Mouse (Mus musculus): ENCODE data around the gene Tbc1d30. TPM values are rescaled to one million over a fixed set of nuclear protein-coding genes. Genes with fewer than 3 reads are reported as not detected.

The Tbc1d30 gene
- polyA plus RNA-seq, 1 experiment, result 1.3 TPM

DNA sequence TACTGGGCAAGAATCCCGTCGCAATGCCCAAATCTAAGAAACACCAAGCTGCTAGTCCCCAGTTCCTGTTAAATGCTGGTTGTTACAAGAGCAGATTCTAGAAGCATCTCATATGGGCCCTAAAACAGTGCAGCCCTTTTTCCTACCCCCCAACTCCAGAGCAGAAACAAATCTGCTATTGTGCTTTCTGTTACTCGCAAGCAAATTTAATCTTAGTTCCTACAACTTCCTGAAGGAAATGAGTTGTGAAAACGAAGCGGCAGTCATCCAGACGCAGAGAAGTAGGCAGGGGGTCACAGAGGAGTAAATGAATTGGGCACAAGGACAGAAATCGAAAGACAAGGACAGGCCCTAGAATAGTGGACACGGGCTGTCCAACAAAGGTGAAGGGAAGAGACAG lies 99.9 kb downstream of the Tbc1d30 start:
- TF ChIP-seq POLR2A (IDR thresholded peaks at IDR 0.05; ENCODE audit: control insufficient read depth, low read depth, low read length), result no peak
- TF ChIP-seq CTCF (IDR thresholded peaks at IDR 0.05; ENCODE audit: control insufficient read depth, insufficient read depth, insufficient replicate concordance, low read depth, low read length), result no peak
- peaks cover 3% of the 10 kb centered on the region for H3K27me3 ChIP-seq (ENCODE audit: control insufficient read depth, insufficient read depth, low read length)
- H3K27ac ChIP-seq (ENCODE audit: control insufficient read depth, insufficient read depth, low read depth, low read length), result peak overlapping the region; percentile 83
- peaks cover 20% of the 10 kb centered on the region for H3K4me1 ChIP-seq (ENCODE audit: control insufficient read depth, insufficient read depth, low read length)
- peak overlapping the region; percentile 82 for H3K4me3 ChIP-seq (ENCODE audit: control insufficient read depth, low read depth, low read length)
- no peaks in the 10 kb centered on the region for H3K36me3 ChIP-seq (ENCODE audit: control insufficient read depth, insufficient read depth, low read length)

DNA sequence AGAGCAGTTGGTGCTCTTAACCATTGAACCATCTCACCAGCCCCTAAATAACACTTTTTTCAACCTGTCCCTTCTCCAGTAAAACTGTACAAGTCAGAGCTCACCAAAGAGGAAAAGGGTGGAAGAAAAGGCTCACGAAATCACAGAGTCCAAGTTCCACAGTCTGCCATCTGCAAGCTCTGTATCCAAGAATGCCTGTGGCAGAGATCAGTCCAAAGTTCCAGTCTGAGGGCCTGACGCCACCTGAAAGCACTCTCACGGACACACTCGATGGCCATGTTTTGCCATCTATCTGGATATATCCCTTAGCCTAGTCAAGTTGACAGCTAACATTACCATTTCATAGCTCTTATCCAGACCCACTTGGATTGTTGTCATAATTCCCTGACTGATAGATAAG lies 101.3 kb downstream of the Tbc1d30 start:
- H3K27ac ChIP-seq (ENCODE audit: control insufficient read depth, insufficient read depth, low read depth, low read length), result no peak overlapping the region
- H3K27me3 ChIP-seq (ENCODE audit: control insufficient read depth, insufficient read depth, low read length), result peaks cover 3% of the 10 kb centered on the region
- no peak overlapping the region for H3K4me3 ChIP-seq (ENCODE audit: control insufficient read depth, low read depth, low read length)
- H3K4me1 ChIP-seq (ENCODE audit: control insufficient read depth, insufficient read depth, low read length), result peaks cover 20% of the 10 kb centered on the region
- no peak for TF ChIP-seq CTCF (IDR thresholded peaks at IDR 0.05; ENCODE audit: control insufficient read depth, insufficient read depth, insufficient replicate concordance, low read depth, low read length)
- TF ChIP-seq POLR2A (IDR thresholded peaks at IDR 0.05; ENCODE audit: control insufficient read depth, low read depth, low read length), result no peak
- no peaks in the 10 kb centered on the region for H3K36me3 ChIP-seq (ENCODE audit: control insufficient read depth, insufficient read depth, low read length)

DNA sequence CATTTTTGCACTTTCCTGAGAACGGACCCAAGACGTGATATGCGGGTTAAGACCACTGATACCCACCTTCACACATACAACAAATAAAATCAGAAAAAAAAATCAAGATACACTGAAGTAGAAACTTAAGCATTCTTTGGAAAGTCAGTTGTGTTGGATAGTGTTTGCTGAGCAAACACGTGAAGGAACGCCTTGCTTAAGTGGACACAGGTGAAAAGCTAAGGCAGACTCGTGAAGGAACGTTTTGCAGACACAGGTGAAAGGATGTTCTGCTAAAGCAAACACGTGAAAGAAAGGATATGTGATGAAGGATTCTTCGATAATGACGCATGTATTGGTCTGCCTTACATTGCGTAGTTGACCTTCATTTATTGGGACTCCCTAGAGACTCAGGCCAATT lies 103.5 kb downstream of the Tbc1d30 start:
- H3K27ac ChIP-seq (ENCODE audit: control insufficient read depth, insufficient read depth, low read depth, low read length), result no peak overlapping the region
- H3K36me3 ChIP-seq (ENCODE audit: control insufficient read depth, insufficient read depth, low read length), result no peaks in the 10 kb centered on the region
- H3K27me3 ChIP-seq (ENCODE audit: control insufficient read depth, insufficient read depth, low read length), result peaks cover 3% of the 10 kb centered on the region
- no peak overlapping the region for H3K4me3 ChIP-seq (ENCODE audit: control insufficient read depth, low read depth, low read length)
- TF ChIP-seq CTCF (IDR thresholded peaks at IDR 0.05; ENCODE audit: control insufficient read depth, insufficient read depth, insufficient replicate concordance, low read depth, low read length) (no peak), POLR2A (IDR thresholded peaks at IDR 0.05; ENCODE audit: control insufficient read depth, low read depth, low read length) (no peak)
- peaks cover 20% of the 10 kb centered on the region for H3K4me1 ChIP-seq (ENCODE audit: control insufficient read depth, insufficient read depth, low read length)

DNA sequence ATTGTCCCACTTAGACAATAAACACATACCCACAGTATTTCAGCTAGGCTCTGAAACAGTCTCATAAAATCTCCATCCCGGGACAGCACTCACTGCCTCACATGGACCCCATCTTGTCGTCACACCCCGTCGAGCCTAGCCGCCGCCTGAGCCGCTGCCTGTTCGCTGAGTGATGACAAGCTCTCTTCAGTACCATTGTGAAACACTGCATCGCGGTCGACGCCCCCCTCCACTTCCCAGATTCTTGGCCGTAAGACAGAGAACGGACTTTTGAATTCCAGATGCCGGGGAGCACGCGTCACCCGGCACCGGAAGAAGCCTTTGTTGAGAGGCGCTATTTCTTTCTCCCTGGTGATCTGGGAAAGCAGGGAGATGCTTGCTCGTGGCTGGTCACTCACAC lies 104.1 kb downstream of the Tbc1d30 start:
- TF ChIP-seq POLR2A (IDR thresholded peaks at IDR 0.05; ENCODE audit: control insufficient read depth, low read depth, low read length) (no peak), CTCF (IDR thresholded peaks at IDR 0.05; ENCODE audit: control insufficient read depth, insufficient read depth, insufficient replicate concordance, low read depth, low read length) (no peak)
- H3K4me1 ChIP-seq (ENCODE audit: control insufficient read depth, insufficient read depth, low read length), result peaks cover 19% of the 10 kb centered on the region
- H3K4me3 ChIP-seq (ENCODE audit: control insufficient read depth, low read depth, low read length), result peak overlapping the region; percentile 45
- H3K27me3 ChIP-seq (ENCODE audit: control insufficient read depth, insufficient read depth, low read length), result peaks cover 3% of the 10 kb centered on the region
- H3K27ac ChIP-seq (ENCODE audit: control insufficient read depth, insufficient read depth, low read depth, low read length), result no peak overlapping the region
- H3K36me3 ChIP-seq (ENCODE audit: control insufficient read depth, insufficient read depth, low read length), result no peaks in the 10 kb centered on the region

DNA sequence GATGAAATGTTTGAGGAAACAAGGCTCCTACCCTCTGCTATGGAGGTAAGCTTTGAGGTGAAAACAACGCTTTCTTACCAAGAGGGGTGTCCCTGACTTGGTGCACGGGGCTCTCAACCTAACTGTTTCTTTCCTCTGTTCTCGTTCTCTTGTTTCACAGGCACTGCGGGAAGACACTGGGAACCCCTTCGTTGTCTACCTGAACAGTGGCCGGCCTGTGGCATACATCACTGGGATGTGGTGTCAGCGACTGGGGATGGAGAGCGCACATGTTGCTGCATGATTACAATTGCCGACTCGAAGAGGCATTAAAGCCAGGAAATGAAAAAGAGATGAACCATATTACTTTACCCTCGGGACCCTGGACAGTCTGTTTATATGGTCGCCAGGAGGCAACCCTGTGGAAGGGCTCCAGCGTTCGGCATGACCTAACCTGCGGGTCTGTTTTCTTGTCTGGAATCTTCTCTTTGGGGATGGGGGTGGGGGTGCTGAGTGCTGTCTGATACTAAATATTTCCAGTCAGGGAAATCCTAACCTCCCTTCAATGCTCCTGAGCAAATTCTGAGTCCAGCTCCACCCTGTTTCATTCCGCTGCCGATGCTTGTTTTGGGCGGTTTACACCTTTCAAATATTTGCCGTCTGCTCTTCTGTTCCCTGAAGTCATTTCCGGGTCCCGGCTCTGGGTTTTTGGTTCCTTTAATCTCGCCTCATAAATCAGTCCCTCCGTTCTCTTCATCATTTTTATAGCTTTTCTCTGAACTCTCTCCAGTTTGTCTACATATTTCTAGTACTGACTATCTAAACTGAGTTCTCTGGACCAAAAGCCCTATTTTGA lies 107.5 kb downstream of the Tbc1d30 start:
- Histone ChIP-seq H3K36me3 (ENCODE audit: control insufficient read depth, insufficient read depth, low read length) (no peaks in the 10 kb centered on the region), H3K4me1 (ENCODE audit: control insufficient read depth, insufficient read depth, low read length) (peaks cover 7% of the 10 kb centered on the region), H3K4me3 (ENCODE audit: control insufficient read depth, low read depth, low read length) (no peak overlapping the region), H3K27ac (ENCODE audit: control insufficient read depth, insufficient read depth, low read depth, low read length) (no peak overlapping the region), H3K27me3 (ENCODE audit: control insufficient read depth, insufficient read depth, low read length) (peaks cover 3% of the 10 kb centered on the region)
- no peak for TF ChIP-seq POLR2A (IDR thresholded peaks at IDR 0.05; ENCODE audit: control insufficient read depth, low read depth, low read length)

DNA sequence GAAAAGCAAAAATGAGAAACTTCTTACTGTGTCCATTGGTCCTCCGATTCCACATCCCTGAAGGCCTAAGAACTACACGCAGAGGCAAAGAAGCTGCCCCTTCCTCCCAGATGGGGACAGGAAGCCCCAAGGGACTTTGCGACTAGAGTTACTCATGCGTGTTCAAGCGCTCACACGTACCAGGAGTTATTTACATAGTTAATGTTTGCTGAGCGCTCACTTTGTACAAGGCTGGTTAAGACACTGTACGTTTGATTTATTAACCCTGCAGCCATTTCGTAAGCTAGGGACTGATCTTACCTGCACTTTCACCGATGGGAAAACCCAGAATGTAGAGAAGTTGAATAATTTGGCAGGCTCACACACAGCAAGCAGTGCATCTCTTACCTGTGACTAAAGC lies 108.5 kb downstream of the Tbc1d30 start:
- no peak overlapping the region for H3K4me3 ChIP-seq (ENCODE audit: control insufficient read depth, low read depth, low read length)
- H3K27ac ChIP-seq (ENCODE audit: control insufficient read depth, insufficient read depth, low read depth, low read length), result no peak overlapping the region
- peaks cover 3% of the 10 kb centered on the region for H3K27me3 ChIP-seq (ENCODE audit: control insufficient read depth, insufficient read depth, low read length)
- TF ChIP-seq POLR2A (IDR thresholded peaks at IDR 0.05; ENCODE audit: control insufficient read depth, low read depth, low read length) (no peak), CTCF (IDR thresholded peaks at IDR 0.05; ENCODE audit: control insufficient read depth, insufficient read depth, insufficient replicate concordance, low read depth, low read length) (no peak)
- peaks cover 7% of the 10 kb centered on the region for H3K4me1 ChIP-seq (ENCODE audit: control insufficient read depth, insufficient read depth, low read length)
- no peaks in the 10 kb centered on the region for H3K36me3 ChIP-seq (ENCODE audit: control insufficient read depth, insufficient read depth, low read length)

DNA sequence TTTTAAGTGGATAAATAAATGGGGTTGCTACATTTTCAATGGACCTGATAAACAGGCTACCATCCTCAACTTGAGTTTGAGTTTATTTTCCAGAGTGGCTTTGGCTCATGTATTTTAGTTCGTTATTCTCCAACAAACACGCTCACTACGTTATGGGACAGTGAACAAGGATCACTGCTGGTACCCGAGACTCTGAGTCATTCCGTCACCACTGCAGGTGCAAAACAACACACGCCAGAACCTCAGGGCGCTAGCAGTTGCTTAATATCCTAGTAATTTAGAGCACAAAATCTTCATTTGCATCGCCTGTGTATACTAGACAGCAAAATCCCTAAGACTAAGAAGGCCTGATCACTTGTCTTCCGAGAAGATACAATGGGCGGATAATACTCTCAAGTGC lies 112.0 kb downstream of the Tbc1d30 start:
- H3K27me3 ChIP-seq (ENCODE audit: control insufficient read depth, insufficient read depth, low read length), result no peaks in the 10 kb centered on the region
- TF ChIP-seq CTCF (IDR thresholded peaks at IDR 0.05; ENCODE audit: control insufficient read depth, insufficient read depth, insufficient replicate concordance, low read depth, low read length) (no peak), POLR2A (IDR thresholded peaks at IDR 0.05; ENCODE audit: control insufficient read depth, low read depth, low read length) (no peak)

More for the DNA sequence above, 112.0 kb downstream of the Tbc1d30 start:
- Histone ChIP-seq H3K27ac (ENCODE audit: control insufficient read depth, insufficient read depth, low read depth, low read length) (no peak overlapping the region), H3K36me3 (ENCODE audit: control insufficient read depth, insufficient read depth, low read length) (no peaks in the 10 kb centered on the region), H3K4me1 (ENCODE audit: control insufficient read depth, insufficient read depth, low read length) (no peaks in the 10 kb centered on the region; the same call in 1 of the 2 replicates), H3K4me3 (ENCODE audit: control insufficient read depth, low read depth, low read length) (no peak overlapping the region)
